Mouse (Mus musculus) CH12.LX (cell line): ENCODE measurements at regions not wholly inside any gene's neighbourhood (a gene's known extent, or its start where the extent isn't known, plus 50 kb on each side); places are given as distances from the start of the nearest gene placed in this dataset.

ENCODE experiments used
- CTCF ChIP-seq, 2 experiments: IDR thresholded peaks in 1 of 2; conservative IDR thresholded peaks in 1 of 2; 2 replicates each; pipeline ENCODE4 v1.5.1; 2011 to 2012; ENCODE audit warnings: low read depth in 2 of 2, low read length in 2 of 2, improper control_type of control experiment in 1 of 2, inconsistent platforms in 1 of 2, mild to moderate bottlenecking in 1 of 2, moderate library complexity in 1 of 2
- E2F4 ChIP-seq: IDR thresholded peaks from 2 replicates; pipeline ENCODE4 v1.6.1; 2011; ENCODE audit warnings: low read depth, low read length, improper control_type of control experiment; ENCODE audit not compliant: insufficient replicate concordance
- ELF1 ChIP-seq: IDR thresholded peaks from 2 replicates; pipeline ENCODE4 v1.6.1; 2014; ENCODE audit warnings: low read depth, mild to moderate bottlenecking, inconsistent platforms, low read length, improper control_type of control experiment
- EP300 ChIP-seq: IDR thresholded peaks from 2 replicates; pipeline ENCODE4 v1.6.1; 2011; ENCODE audit warnings: low read length, improper control_type of control experiment
- JUN ChIP-seq: IDR thresholded peaks from 2 replicates; pipeline ENCODE4 v1.6.1; 2011; ENCODE audit warnings: low read depth, mild to moderate bottlenecking, low read length, improper control_type of control experiment, moderate library complexity; ENCODE audit not compliant: insufficient read depth
- MAX ChIP-seq: IDR thresholded peaks from 2 replicates; pipeline ENCODE4 v1.6.1; 2011; ENCODE audit warnings: low read length, improper control_type of control experiment
- MAZ ChIP-seq: IDR thresholded peaks from 2 replicates; pipeline ENCODE4 v1.6.1; 2012; ENCODE audit warnings: low read depth, mild to moderate bottlenecking, inconsistent platforms, low read length, improper control_type of control experiment, moderate library complexity
- MEF2A ChIP-seq: IDR thresholded peaks from 2 replicates; pipeline ENCODE4 v1.6.1; 2014; ENCODE audit warnings: low read depth, mild to moderate bottlenecking, inconsistent platforms, low read length, improper control_type of control experiment, borderline replicate concordance
- NELFE ChIP-seq: IDR thresholded peaks from 2 replicates; pipeline ENCODE4 v1.6.1; 2011; ENCODE audit warnings: low read depth, low read length, improper control_type of control experiment
- POLR2A ChIP-seq: IDR thresholded peaks from 2 replicates; pipeline ENCODE4 v1.6.1; 2011; ENCODE audit warnings: low read depth, mild to moderate bottlenecking, improper control_type of control experiment, low read length
- POLR2AphosphoS2 ChIP-seq: IDR thresholded peaks from 2 replicates; pipeline ENCODE4 v1.6.1; 2011; ENCODE audit warnings: low read depth, low read length, improper control_type of control experiment
- UBTF ChIP-seq: IDR thresholded peaks from 2 replicates; pipeline ENCODE4 v1.6.1; 2012; ENCODE audit warnings: low read depth, mild to moderate bottlenecking, inconsistent platforms, low read length, improper control_type of control experiment, moderate library complexity
- USF2 ChIP-seq: conservative IDR thresholded peaks from 2 replicates; pipeline ENCODE4 v1.6.1; 2011; ENCODE audit warnings: low read depth, low read length, improper control_type of control experiment
- ZC3H11A ChIP-seq: IDR thresholded peaks from 2 replicates; pipeline ENCODE4 v1.6.1; 2012; ENCODE audit warnings: low read depth, mild to moderate bottlenecking, inconsistent platforms, low read length, improper control_type of control experiment

DNA sequence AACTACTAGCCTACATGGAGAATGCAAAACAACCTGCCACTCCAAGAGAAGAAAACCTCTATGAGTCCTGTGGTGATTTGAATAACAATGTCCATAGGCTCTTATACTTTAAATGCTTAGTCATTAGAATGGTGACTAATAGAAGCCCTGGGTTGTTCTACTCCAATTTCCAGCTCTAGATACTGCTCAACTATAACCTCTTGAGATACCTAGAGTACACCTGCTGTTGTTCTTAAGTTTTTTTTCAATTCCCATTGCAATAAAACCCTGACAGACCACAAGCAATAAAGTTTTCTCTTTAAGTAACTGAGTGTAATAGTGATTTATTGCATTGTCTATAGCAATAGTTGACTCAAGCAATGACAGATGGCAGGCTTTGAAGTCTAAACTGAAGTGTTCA, 491.0 kb downstream of the Epha7 start:
- TF ChIP-seq E2F4: no peak
- TF ChIP-seq CTCF (conservative IDR thresholded peaks at IDR 0.05 in 1 of 2, IDR thresholded peaks at IDR 0.05 in 1 of 2; ENCODE audit: low read depth in 2 of 2, low read length in 2 of 2): no peak
- no peak for TF ChIP-seq POLR2AphosphoS2
- no peak for TF ChIP-seq POLR2A
- TF ChIP-seq EP300: no peak
- TF ChIP-seq ELF1: no peak
- no peak for TF ChIP-seq NELFE
- no peak for TF ChIP-seq UBTF
- TF ChIP-seq JUN: no peak
- no peak for TF ChIP-seq ZC3H11A
- no peak for TF ChIP-seq MAZ
- TF ChIP-seq USF2: no peak
- no peak for TF ChIP-seq MAX
- TF ChIP-seq MEF2A: no peak
